Mouse (Mus musculus) gastrocnemius, postnatal 4 days (tissue): ENCODE results near the gene B020011L13Rik. TPM values are rescaled to one million over a fixed set of nuclear protein-coding genes. Genes with fewer than 3 reads are reported as not detected.
"Not testable (repeated sequence)": the region's sequence is repeated elsewhere in the genome, so short reads cannot be mapped to it uniquely, and the experiment has no call there.

Experiments
- DNase-seq, 2 experiments: peaks; one replicate each; pipeline ENCODE4 v3.0.0; 2021 to 2022; ENCODE audit warnings: low spot score in 2 of 2, mixed read lengths in 2 of 2
- long read RNA-seq, 2 experiments: library from polyadenylated mRNA; stranded (forward); transcript quantifications; one replicate each; pipeline ENCODE4 v2.0.0; 2021
- total RNA-seq, 2 experiments: library from RNA; stranded (reverse); gene quantifications; 2 replicates each; pipeline ENCODE4 v1.2.3; 2021

Gene B020011L13Rik
- total RNA-seq, result not detected
- long read RNA-seq, experiment 1, result 0 reads
- long read RNA-seq, experiment 2, result 0 reads

GRCm38 (mm10) chr1:117780833-117781232, at the start of gene B020011L13Rik:
TSS of gene B020011L13Rik (plus strand) at chr1:117781133.
- DNase-seq, result not testable (repeated sequence)

GRCm38 (mm10) chr1:117816271-117816670, 35.3 kb downstream of the B020011L13Rik start:
- DNase-seq, result not testable (repeated sequence)

GRCm38 (mm10) chr1:117829781-117830180, 48.8 kb downstream of the B020011L13Rik start, which contains the start of gene Gm28360:
TSS of gene Gm28360 (plus strand) at chr1:117830081.
- DNase-seq, result not testable (repeated sequence)

DNA sequence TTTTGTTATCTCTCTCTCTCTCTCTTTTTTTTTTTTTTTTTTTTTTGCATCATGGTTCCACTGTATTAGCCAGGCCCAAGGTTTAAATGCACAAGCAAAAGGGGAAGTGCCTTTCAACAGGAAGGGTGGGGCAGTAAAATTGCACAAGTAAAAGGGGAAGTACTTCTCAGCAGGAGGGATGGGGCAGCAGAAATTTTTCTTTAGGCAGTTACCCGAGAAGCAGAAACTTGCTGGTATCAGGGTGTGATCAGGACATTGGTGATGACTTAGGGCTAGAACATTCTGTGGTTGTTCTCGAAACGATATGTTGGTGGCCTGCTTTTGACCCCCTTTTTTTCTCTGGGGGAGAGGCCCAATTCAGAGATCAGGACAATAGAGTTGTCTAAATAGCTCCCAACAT, 70.8 kb downstream of the B020011L13Rik start:
- DNase-seq, result not testable (repeated sequence)

Other genes with a start within 250 kb of the B020011L13Rik start
- not detected for gene Gm28363, start 84.0 kb upstream of the B020011L13Rik start, total RNA-seq
- gene Gm28360, start 48.9 kb downstream of the B020011L13Rik start, total RNA-seq, result not detected
- gene Gm28168, start 146.9 kb downstream of the B020011L13Rik start, total RNA-seq, result not detected
- gene Gm7145, start 184.8 kb downstream of the B020011L13Rik start, total RNA-seq, result not detected